Mouse (Mus musculus) thymus, adult 2 months (tissue): ENCODE data around the gene Nfia.

Source experiments
- CTCF ChIP-seq: fragments of 200-500 bp; IDR thresholded peaks from 2 replicates; pipeline ENCODE4 v1.5.1; 2012; ENCODE audit warnings: mild to moderate bottlenecking, control low read depth, low read length, moderate library complexity, borderline replicate concordance; ENCODE audit not compliant: control insufficient read depth, poor library complexity, insufficient read depth; ENCODE audit errors: extremely low read depth
- POLR2A ChIP-seq: fragments of 200-500 bp; IDR thresholded peaks from 2 replicates; pipeline ENCODE4 v1.6.1; 2012; ENCODE audit warnings: mild to moderate bottlenecking, low read length, control low read depth, moderate library complexity; ENCODE audit not compliant: control insufficient read depth, poor library complexity, insufficient read depth; ENCODE audit errors: extremely low read depth

GRCm38 (mm10) chr4:97910115-97910776, 137.7 kb downstream of the Nfia start:
- TF ChIP-seq CTCF: no peak
- no peak for TF ChIP-seq POLR2A
